ENCODE assay signal across 25 mouse cellular contexts in genomic region chr10:41826526-41827116, GRCm38 (mm10). TPM values are rescaled to one million over a fixed set of nuclear protein-coding genes. Genes with fewer than 3 reads are reported as not detected.
DNase-seq lines count a peak whose midpoint lies in the region; ATAC-seq and TF ChIP-seq lines count a peak whose summit lies in the region.
"Had no signal": no experiment of that assay in that cellular context is flagged by ENCODE, and none has a peak within 500 bp of the region (broad histone marks: within the 10 kb centered on the region; RNA-seq: fewer than 3 reads in every experiment).

No protein-coding gene starts in this region.

- 35% methylated on average over 6 of the region's 6 CpGs for WGBS in liver, embryonic 14.5 days (ENCODE audit: insufficient replicate concordance)
- whole genome bisulfite sequencing in stomach, embryonic 15.5 days: 71% methylated on average over 6 of the region's 6 CpGs

- H3K27ac ChIP-seq in liver, embryonic 14.5 days: no peak overlapping the region
- peak overlapping the region; percentile 40; the same call in 1 of the 2 replicates for H3K27ac ChIP-seq in stomach, embryonic 15.5 days
- H3K27ac ChIP-seq: embryonic facial prominence, embryonic 15.5 days; heart, embryonic 13.5 days; kidney, postnatal 0 days; left cerebral cortex, adult 2 months; midbrain, embryonic 10.5 days had no signal

- no peaks in the 10 kb centered on the region for H3K9me3 ChIP-seq in liver, embryonic 14.5 days (ENCODE audit: control insufficient read depth, low read length)
- no peaks in the 10 kb centered on the region for H3K9me3 ChIP-seq in stomach, embryonic 15.5 days
- H3K9me3 ChIP-seq: embryonic facial prominence, embryonic 15.5 days; heart, embryonic 13.5 days; midbrain, embryonic 10.5 days had no signal

- TF ChIP-seq CTCF in liver, embryonic 14.5 days (IDR thresholded peaks at IDR 0.05; ENCODE audit: low read depth): peak; percentile 10; the same call in 1 of the 2 replicates

- no peak for TF ChIP-seq EP300 in liver, embryonic 14.5 days (IDR thresholded peaks at IDR 0.05; ENCODE audit: low read depth)

- no peak for ATAC-seq in liver, embryonic 14.5 days (ENCODE audit: insufficient read depth)
- peak; percentile 68 for ATAC-seq in common myeloid progenitor, adult 5-6 weeks (replicated peaks; ENCODE audit: low read depth, poor library complexity, severe bottlenecking)
- no peak for ATAC-seq in stomach, embryonic 15.5 days (ENCODE audit: insufficient read depth, low FRiP score, low read depth)
- ATAC-seq: forebrain, embryonic 16.5 days; hindbrain, embryonic 16.5 days had no signal

- no peak overlapping the region for H3K4me3 ChIP-seq in liver, embryonic 14.5 days (ENCODE audit: insufficient read depth in 1 of 2, low read depth in 2 of 2, low read length in 2 of 2)
- no peak overlapping the region for H3K4me3 ChIP-seq in stomach, embryonic 15.5 days (replicated peaks)
- H3K4me3 ChIP-seq: embryonic facial prominence, embryonic 15.5 days; heart, embryonic 13.5 days; left cerebral cortex, adult 2 months; midbrain, embryonic 10.5 days had no signal

- no peak overlapping the region for H3K9ac ChIP-seq in liver, embryonic 14.5 days (replicated peaks)
- no peak overlapping the region for H3K9ac ChIP-seq in stomach, embryonic 15.5 days
- H3K9ac ChIP-seq: embryonic facial prominence, embryonic 15.5 days; heart, embryonic 13.5 days; lung, embryonic 14.5 days had no signal

- H3K4me1 ChIP-seq in liver, embryonic 14.5 days (replicated peaks; ENCODE audit: control insufficient read depth in 2 of 2, insufficient read depth in 2 of 2, low read length in 1 of 2): peaks cover 0 to 14% of the 10 kb centered on the region in 2 experiments; a peak in 2 of 4 replicates
- no peaks in the 10 kb centered on the region for H3K4me1 ChIP-seq in stomach, embryonic 15.5 days
- H3K4me1 ChIP-seq: midbrain, embryonic 10.5 days had no signal

- no peak for DNase-seq in liver, embryonic 14.5 days (ENCODE audit: low read depth in 3 of 3, low spot score in 3 of 3)
- no peak for DNase-seq in liver
- DNase-seq in B cell, adult 2 months: peak; percentile 17 to 26
- DNase-seq in adrenal gland, postnatal 4 days (ENCODE audit: low spot score in 2 of 2): no peak
- no peak for DNase-seq in right cerebral cortex, postnatal 4 days
- no peak for DNase-seq in neural tube, embryonic 10.5 days (ENCODE audit: extremely low spot score, low spot score)
- DNase-seq: adrenal gland, adult 8-10 months; cerebellum, postnatal 14 days; gastrocnemius, postnatal 25 days; kidney, adult 11 months; left cerebral cortex, postnatal 4 days; lung, embryonic 14.5 days; lung, postnatal 36 days; right cerebral cortex, adult 18-20 months; spleen, adult 18-20 months; thymus, postnatal 25 days had no signal

- H3K36me3 ChIP-seq in liver, embryonic 14.5 days (replicated peaks; ENCODE audit: control insufficient read depth, insufficient read depth, low read depth): no peaks in the 10 kb centered on the region
- no peaks in the 10 kb centered on the region for H3K36me3 ChIP-seq in stomach, embryonic 15.5 days
- H3K36me3 ChIP-seq: embryonic facial prominence, embryonic 15.5 days; heart, embryonic 13.5 days; midbrain, embryonic 10.5 days had no signal

- H3K27me3 ChIP-seq in liver, embryonic 14.5 days (ENCODE audit: control insufficient read depth, insufficient read depth, low read length): no peaks in the 10 kb centered on the region
- no peaks in the 10 kb centered on the region for H3K27me3 ChIP-seq in stomach, embryonic 15.5 days (replicated peaks)
- H3K27me3 ChIP-seq: embryonic facial prominence, embryonic 15.5 days; heart, embryonic 13.5 days had no signal

- no peak overlapping the region for H3K4me2 ChIP-seq in liver, embryonic 14.5 days (ENCODE audit: low read depth)
- H3K4me2 ChIP-seq in stomach, embryonic 15.5 days: no peak overlapping the region
- H3K4me2 ChIP-seq: embryonic facial prominence, embryonic 15.5 days; heart, embryonic 13.5 days; lung, embryonic 14.5 days had no signal

RNA-seq across cellular contexts. Expression of gene Sesn1, which starts 16.9 kb away (rescaled TPM):
- polyA plus RNA-seq in liver, embryonic 14.5 days (2012; rRNA removed): 10.5 and 15.2 TPM in 2 replicates
- 19.2 and 22.2 TPM in 2 replicates for polyA plus RNA-seq in liver, embryonic 14.5 days (2014; fragmentation: Nextera tagmentation; extraction: Ambion mirVana)
- 48.0 and 50.8 TPM in 2 replicates for total RNA-seq in common myeloid progenitor, adult 5-6 weeks (2017)
- polyA plus RNA-seq in stomach, embryonic 15.5 days (2015; fragmentation: Nextera tagmentation; extraction: Ambion mirVana): 32.4 and 33.3 TPM in 2 replicates
- total RNA-seq in adrenal gland, postnatal 4 days (2021): 10 to 100 TPM; 31.1 to 35.5 TPM

RNA-seq across cellular contexts. Expression of gene Cep57l1, which starts 16.9 kb away (rescaled TPM):
- polyA plus RNA-seq in liver, embryonic 14.5 days (2012; rRNA removed): 4.6 and 7.1 TPM in 2 replicates
- 10.6 and 12.1 TPM in 2 replicates for polyA plus RNA-seq in liver, embryonic 14.5 days (2014; fragmentation: Nextera tagmentation; extraction: Ambion mirVana)
- total RNA-seq in common myeloid progenitor, adult 5-6 weeks (2017): 52.3 and 55.1 TPM in 2 replicates
- 21.2 and 22.1 TPM in 2 replicates for polyA plus RNA-seq in stomach, embryonic 15.5 days (2015; fragmentation: Nextera tagmentation; extraction: Ambion mirVana)
- total RNA-seq in adrenal gland, postnatal 4 days (2021): 10 to 100 TPM; 16.6 to 18.2 TPM

Comparison
In these comparisons a context has a peak if more than half of its experiments do, and no peak if none do; other contexts are left out.
1. DNase-seq: peak in B cell, adult 2 months (2 of 2); none in liver, embryonic 14.5 days (0 of 3), liver (single experiment), adrenal gland, postnatal 4 days (0 of 2), right cerebral cortex, postnatal 4 days (single experiment) and neural tube, embryonic 10.5 days (single experiment).